Mouse (Mus musculus) heart, postnatal 0 days (tissue): Measurements from ENCODE around the gene Kif21a.

Experiments
- CTCF ChIP-seq: IDR thresholded peaks from 2 replicates; pipeline ENCODE4 v1.5.1; 2016; ENCODE audit warnings: antibody characterized with exemption, control low read depth, low read depth
- EP300 ChIP-seq: IDR thresholded peaks from 2 replicates; pipeline ENCODE4 v1.6.1; 2016; ENCODE audit warnings: antibody characterized with exemption, low read depth

- TF ChIP-seq CTCF (no peak), EP300 (no peak)
These were observed at the start of gene Kif21a for GRCm38 (mm10) chr15:91049496-91050441.
